Comparison of ENCODE assay signal across 8 mouse cellular contexts in the genomic region with DNA sequence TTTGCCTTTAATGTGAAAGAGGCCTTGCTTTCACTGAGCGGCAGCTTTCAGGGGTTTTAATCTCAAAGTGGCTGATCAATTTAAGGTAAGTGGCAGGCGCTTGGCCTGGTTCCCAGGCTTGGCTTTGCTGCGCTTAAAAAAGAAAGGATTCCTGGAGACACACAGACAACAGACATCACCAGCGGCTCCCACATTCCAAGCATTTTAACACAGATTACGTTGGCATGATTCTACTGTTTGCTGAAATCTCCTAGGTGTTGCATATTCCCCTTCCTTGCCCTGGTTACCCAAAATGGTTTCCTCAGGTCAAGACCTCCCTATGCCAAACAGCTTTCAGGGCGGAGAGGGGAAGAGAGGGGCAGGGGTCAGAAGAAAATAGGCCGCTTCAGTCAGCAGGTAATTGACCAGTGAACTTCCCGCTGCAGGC. TPM values are rescaled to one million over a fixed set of nuclear protein-coding genes. Genes with fewer than 3 reads are reported as not detected.
DNase-seq lines count a peak whose midpoint lies in the region; ATAC-seq and TF ChIP-seq lines count a peak whose summit lies in the region.
"Not testable (repeated sequence)": the region's sequence is repeated elsewhere in the genome, so short reads cannot be mapped to it uniquely, and the experiment has no call there.

No protein-coding gene starts in this region.

- H3K36me3 ChIP-seq in forebrain, embryonic 14.5 days (ENCODE audit: control insufficient read depth, insufficient read depth, low read length); heart, embryonic 14.5 days (ENCODE audit: control insufficient read depth, insufficient read depth, low read length); hindbrain, postnatal 0 days (ENCODE audit: insufficient read depth, low read length); lung, embryonic 14.5 days (ENCODE audit: insufficient read depth); midbrain, embryonic 14.5 days (ENCODE audit: control insufficient read depth, insufficient read depth, low read length): not testable (repeated sequence)

- not testable (repeated sequence) for H3K27me3 ChIP-seq in forebrain, embryonic 14.5 days (replicated peaks; ENCODE audit: control insufficient read depth, insufficient read depth, low read length); heart, embryonic 14.5 days (ENCODE audit: control insufficient read depth, insufficient read depth, low read length); hindbrain, postnatal 0 days (ENCODE audit: insufficient read depth, low read length); lung, embryonic 14.5 days (ENCODE audit: insufficient read depth, low read length); midbrain, embryonic 14.5 days (ENCODE audit: control insufficient read depth, insufficient read depth, low read length)

- H3K9me3 ChIP-seq in forebrain, embryonic 14.5 days (replicated peaks; ENCODE audit: control insufficient read depth, low read length); heart, embryonic 14.5 days (ENCODE audit: control insufficient read depth, low read length); hindbrain, postnatal 0 days (ENCODE audit: low read length); lung, embryonic 14.5 days (ENCODE audit: low read depth, low read length); midbrain, embryonic 14.5 days (ENCODE audit: control insufficient read depth, low read length): not testable (repeated sequence)

- H3K9ac ChIP-seq in forebrain, embryonic 14.5 days (ENCODE audit: low read length); hindbrain, postnatal 0 days (replicated peaks; ENCODE audit: low read length); lung, embryonic 14.5 days; midbrain, embryonic 14.5 days (replicated peaks; ENCODE audit: low read length): not testable (repeated sequence)
- H3K9ac ChIP-seq in heart, embryonic 14.5 days (ENCODE audit: low read length), result peak overlapping the region; percentile 11; the same call in 1 of the 2 replicates

- WGBS in forebrain, embryonic 14.5 days, result 1% methylated on average over 8 of the region's 8 CpGs
- 6% methylated on average over 8 of the region's 8 CpGs for WGBS in heart, embryonic 14.5 days
- WGBS in hindbrain, postnatal 0 days, result 14% methylated on average over 8 of the region's 8 CpGs
- 11% methylated on average over 8 of the region's 8 CpGs for WGBS in lung, embryonic 14.5 days
- WGBS in midbrain, embryonic 14.5 days, result 7% methylated on average over 8 of the region's 8 CpGs

- ATAC-seq in forebrain, embryonic 14.5 days, result peak; percentile 89
- ATAC-seq in heart, embryonic 14.5 days (ENCODE audit: insufficient number of reproducible peaks, insufficient read depth, low FRiP score, low read depth), result 0 out of 2 replicates have a peak, but pooled peaks have one; percentile 59
- ATAC-seq in hindbrain, postnatal 0 days, result not testable (repeated sequence)
- peak; percentile 84 for ATAC-seq in lung, embryonic 14.5 days (ENCODE audit: insufficient read depth)
- ATAC-seq in midbrain, embryonic 14.5 days (ENCODE audit: low FRiP score, low TSS enrichment), result peak; percentile 66; the same call in 1 of the 2 replicates

- not testable (repeated sequence) for H3K4me2 ChIP-seq in forebrain, embryonic 14.5 days (ENCODE audit: low read length); hindbrain, postnatal 0 days (ENCODE audit: low read depth, low read length); lung, embryonic 14.5 days; midbrain, embryonic 14.5 days (ENCODE audit: low read length)
- H3K4me2 ChIP-seq in heart, embryonic 14.5 days (ENCODE audit: low read length), result peak overlapping the region; percentile 37

- not testable (repeated sequence) for TF ChIP-seq CTCF in hindbrain, postnatal 0 days (IDR thresholded peaks at IDR 0.05; ENCODE audit: low read depth); lung, embryonic 14.5 days (IDR thresholded peaks at IDR 0.05; ENCODE audit: low read depth)

- H3K27ac ChIP-seq in forebrain, embryonic 14.5 days (ENCODE audit: low read depth, low read length); hindbrain, postnatal 0 days; lung, embryonic 14.5 days (ENCODE audit: low read depth); midbrain, embryonic 14.5 days (replicated peaks; ENCODE audit: low read depth, low read length): not testable (repeated sequence)
- H3K27ac ChIP-seq in heart, embryonic 14.5 days (replicated peaks in 1 of 2; ENCODE audit: control insufficient read depth in 1 of 2, insufficient read depth in 1 of 2, low read depth in 2 of 2, low read length in 2 of 2), result peak overlapping the region; percentile 37 to 50; a peak in 3 of 4 replicates

- not testable (repeated sequence) for H3K4me3 ChIP-seq in forebrain, embryonic 14.5 days (ENCODE audit: low read depth, low read length); heart, embryonic 14.5 days (ENCODE audit: control insufficient read depth in 1 of 2, insufficient read depth in 1 of 2, low read depth in 1 of 2, low read length in 2 of 2); hindbrain, postnatal 0 days (ENCODE audit: low read length); lung, embryonic 14.5 days (ENCODE audit: low read depth, low read length); midbrain, embryonic 14.5 days (replicated peaks; ENCODE audit: low read depth, low read length)

- H3K4me1 ChIP-seq in forebrain, embryonic 14.5 days (ENCODE audit: control insufficient read depth, insufficient read depth, low read length); heart, embryonic 14.5 days (ENCODE audit: control insufficient read depth in 2 of 2, insufficient read depth in 2 of 2, low read length in 2 of 2); hindbrain, postnatal 0 days (ENCODE audit: insufficient read depth, low read length); lung, embryonic 14.5 days (ENCODE audit: insufficient read depth); midbrain, embryonic 14.5 days (ENCODE audit: control insufficient read depth, insufficient read depth, low read length): not testable (repeated sequence)

- peak; percentile 36 for DNase-seq in MN1 (ENCODE audit: low spot score)
- DNase-seq in brain, embryonic 18.5 days (ENCODE audit: low read depth, low spot score), result peak; percentile 6
- peak; percentile 89 for DNase-seq in forebrain, embryonic 14.5 days (ENCODE audit: low spot score)
- DNase-seq in hindbrain, postnatal 0 days (ENCODE audit: low spot score), result peak; percentile 24
- peak; percentile 82 for DNase-seq in lung, embryonic 14.5 days
- peak; percentile 77 for DNase-seq in midbrain, embryonic 14.5 days
- DNase-seq in right cerebral cortex, adult 2 months (ENCODE audit: low spot score in 2 of 2), result peak; percentile 36 to 41

RNA-seq across cellular contexts. Expression of a gene that starts 51.3 kb away (rescaled TPM):
- polyA plus RNA-seq in forebrain, embryonic 14.5 days (2014; fragmentation: Nextera tagmentation; extraction: Ambion mirVana), result 17.2 and 23.5 TPM in 2 replicates
- polyA plus RNA-seq in heart, embryonic 14.5 days (2014; fragmentation: Nextera tagmentation; extraction: Ambion mirVana), result 32.1 and 34.3 TPM in 2 replicates
- 16.5 and 21.9 TPM in 2 replicates for total RNA-seq in hindbrain, postnatal 0 days (2014; rRNA removed)
- polyA plus RNA-seq in hindbrain, postnatal 0 days (2015; fragmentation: Nextera tagmentation; extraction: Ambion mirVana), result 12.2 and 12.8 TPM in 2 replicates
- 57.8 and 63.3 TPM in 2 replicates for polyA plus RNA-seq in lung, embryonic 14.5 days (2014; fragmentation: Nextera tagmentation; extraction: Ambion mirVana)
- polyA plus RNA-seq in midbrain, embryonic 14.5 days (2014; fragmentation: Nextera tagmentation; extraction: Ambion mirVana), result 8.7 and 15.9 TPM in 2 replicates

Comparison
In these comparisons a context has a peak if more than half of its experiments do, and no peak if none do; other contexts are left out.
1. DNase-seq: peak in every context shown above with its lines; median percentile 89 in forebrain, embryonic 14.5 days; 82 in lung, embryonic 14.5 days; 77 in midbrain, embryonic 14.5 days; 38 in right cerebral cortex, adult 2 months; 36 in MN1; 24 in hindbrain, postnatal 0 days; 6 in brain, embryonic 18.5 days.